Mouse (Mus musculus): Measurements from ENCODE around the gene Dennd6a. TPM values are rescaled to one million over a fixed set of nuclear protein-coding genes. Genes with fewer than 3 reads are reported as not detected.
A peak's percentile ranks its signal among the peaks of the same experiment; 100 is the strongest.
"Not testable (repeated sequence)": the region's sequence is repeated elsewhere in the genome, so short reads cannot be mapped to it uniquely, and the experiment has no call there.

Gene Dennd6a
- 10 to 100 TPM; 16.3 TPM for total RNA-seq (2021)

GRCm38 (mm10) chr14:26573556-26573955 is at the start of gene Dennd6a:
TSS of gene Dennd6a (plus strand) at chr14:26573856.
- DNase-seq; intact Hi-C loops (cut with DNase I): not testable (repeated sequence)

DNA sequence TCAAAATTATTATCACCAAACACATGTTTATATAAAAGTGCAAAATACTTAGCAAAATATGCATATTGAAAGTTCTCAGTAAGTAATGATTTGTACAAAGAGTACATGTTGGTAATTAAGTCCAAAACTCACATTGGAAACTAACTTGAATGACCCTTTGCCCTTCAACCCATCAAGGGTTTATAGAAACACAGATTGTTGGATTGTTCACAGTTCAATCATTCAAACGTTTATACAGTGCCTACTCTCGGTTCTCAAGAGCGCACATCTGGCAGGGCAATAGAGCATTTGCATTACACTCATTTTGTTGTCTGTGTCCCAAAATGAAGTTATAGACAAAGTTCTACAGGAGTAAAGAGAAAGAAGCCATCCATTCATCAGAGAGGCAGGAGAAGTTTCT is 47.7 kb upstream of the Dennd6a start:
- intact Hi-C loops (cut with DNase I): no loop called here
- DNase-seq: no peak

DNA sequence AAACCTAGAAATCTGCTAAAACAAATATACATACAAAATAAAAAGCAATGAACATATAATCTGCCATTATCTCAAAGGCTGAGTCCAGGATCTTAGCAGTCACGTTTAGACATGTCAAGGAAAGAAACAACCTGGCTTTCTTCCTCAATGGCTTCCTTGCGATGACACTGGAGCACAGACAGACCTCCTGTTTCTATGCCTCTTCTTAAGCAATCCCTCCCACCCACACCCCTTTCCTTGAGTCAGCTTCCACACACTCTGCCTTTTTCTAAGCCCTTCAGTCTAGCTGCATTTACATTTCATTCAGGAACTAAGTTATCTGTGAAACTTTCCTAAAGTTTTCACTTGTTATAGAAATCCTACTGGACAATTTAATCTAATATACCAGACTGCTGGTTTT is 45.4 kb upstream of the Dennd6a start:
- intact Hi-C loops (cut with DNase I): no loop called here
- DNase-seq: no peak

GRCm38 (mm10) chr14:26530350-26530749 is 43.3 kb upstream of the Dennd6a start:
- DNase-seq: no peak
- intact Hi-C loops (cut with DNase I): loop anchor here (5.0 kb wide), 2 partner anchors 137 to 437 kb away; partner anchors contain the start of gene Pde12

GRCm38 (mm10) chr14:26531410-26532313 is 42.0 kb upstream of the Dennd6a start:
- intact Hi-C loops (cut with DNase I): loop anchor here (2.0 to 5.0 kb wide), 4 partner anchors 37 to 436 kb away; partner anchors contain the start of genes Arf4 and Pde12
- DNase-seq: no peak

- DNase-seq: no peak
- intact Hi-C loops (cut with DNase I): loop anchor here (2.0 to 5.0 kb wide), 4 partner anchors 38 to 435 kb away; partner anchors contain the start of genes Arf4 and Pde12
Observed at GRCm38 (mm10) chr14:26532752-26533151, 40.9 kb upstream of the Dennd6a start.

- intact Hi-C loops (cut with DNase I): loop anchor here (2.0 to 5.0 kb wide), 4 partner anchors 38 to 434 kb away; partner anchors contain the start of genes Arf4 and Pde12
- no peak for DNase-seq
Observed at GRCm38 (mm10) chr14:26533267-26533666, 40.4 kb upstream of the Dennd6a start.

- peak in 1 of 2 experiments; percentile 56 for DNase-seq
- intact Hi-C loops (cut with DNase I): loop anchor here (2.0 to 5.0 kb wide), 5 partner anchors 39 to 433 kb away; partner anchors contain the start of genes Arf4 and Pde12
Observed at GRCm38 (mm10) chr14:26533821-26534756, 39.6 kb upstream of the Dennd6a start.

DNA sequence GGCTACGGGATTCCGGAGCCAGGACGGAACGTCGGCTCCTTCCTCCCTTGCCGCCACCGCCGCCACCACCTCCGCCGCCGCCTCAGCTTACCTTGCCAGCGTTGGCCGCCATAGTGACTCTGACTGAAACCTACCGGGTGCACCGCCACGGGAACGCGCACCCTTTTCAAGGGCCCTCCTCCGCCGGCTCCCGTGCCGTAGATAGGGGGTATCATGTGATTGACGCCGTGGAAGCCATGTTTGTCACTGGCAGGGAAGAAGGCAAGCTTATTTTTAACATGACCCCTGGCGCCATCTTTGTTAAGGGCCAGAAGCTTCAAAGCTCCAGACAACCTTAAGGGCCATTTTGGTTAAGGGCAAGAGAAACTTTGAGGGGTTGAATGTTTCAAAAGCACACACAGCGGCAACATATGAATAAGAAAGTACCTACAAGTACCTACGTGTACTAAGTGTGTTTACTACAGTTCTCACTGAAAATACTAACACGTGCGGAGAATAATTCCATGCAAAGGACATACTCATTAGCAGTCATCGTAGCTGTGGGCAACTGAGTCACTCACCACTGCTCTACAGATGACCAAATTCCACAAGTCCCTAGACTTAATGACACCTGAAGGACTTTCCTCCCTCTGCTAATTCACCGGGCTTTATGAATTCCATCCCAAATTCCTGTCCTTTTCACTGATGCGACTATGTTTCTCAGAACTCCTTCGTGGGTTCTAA is 38.7 kb upstream of the Dennd6a start, which contains the start of gene Slmap:
Slmap (minus strand) TSS at position 175 of the 723 bp plus-strand sequence.
- intact Hi-C loops (cut with DNase I): loop anchor here (2.0 to 5.0 kb wide), 3 partner anchors 44 to 432 kb away; partner anchors contain the start of gene Pde12

DNA sequence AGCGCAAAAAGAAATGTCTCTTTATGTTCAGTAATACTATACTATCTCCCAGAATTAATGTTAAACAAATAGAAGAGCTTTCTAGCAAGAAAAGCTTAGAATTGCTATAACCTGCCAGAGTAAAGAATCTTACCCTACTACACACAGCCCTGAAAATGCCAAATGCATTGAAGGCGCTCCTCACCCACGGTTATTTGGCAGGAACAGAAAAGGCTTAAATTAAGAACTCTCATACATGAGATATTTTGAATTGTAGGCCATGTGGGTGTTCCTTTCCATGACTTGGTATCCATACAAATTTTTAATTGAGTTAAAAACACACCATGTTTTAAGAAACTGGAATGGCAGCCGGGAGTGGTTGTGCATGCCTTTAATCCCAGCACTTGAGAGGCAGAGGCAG is 34.4 kb upstream of the Dennd6a start:
- intact Hi-C loops (cut with DNase I): no loop called here
- DNase-seq: no peak

More for the DNA sequence above, 38.7 kb upstream of the Dennd6a start, which contains the start of gene Slmap:
- peak; percentile 100 for DNase-seq

- intact Hi-C loops (cut with DNase I): no loop called here
- no peak for DNase-seq
Observed at GRCm38 (mm10) chr14:26540577-26540976, 33.1 kb upstream of the Dennd6a start.

GRCm38 (mm10) chr14:26542136-26542535 is 31.5 kb upstream of the Dennd6a start:
- DNase-seq: no peak

GRCm38 (mm10) chr14:26547516-26548488 is 25.9 kb upstream of the Dennd6a start:
- intact Hi-C loops (cut with DNase I): no loop called here
- no peak for DNase-seq

More at GRCm38 (mm10) chr14:26542136-26542535, 31.5 kb upstream of the Dennd6a start:
- intact Hi-C loops (cut with DNase I): no loop called here

- intact Hi-C loops (cut with DNase I): no loop called here
- no peak for DNase-seq
Observed at GRCm38 (mm10) chr14:26550712-26551111, 22.9 kb upstream of the Dennd6a start.

- intact Hi-C loops (cut with DNase I): no loop called here
- DNase-seq: no peak
Observed at GRCm38 (mm10) chr14:26552441-26552840, 21.2 kb upstream of the Dennd6a start.

DNA sequence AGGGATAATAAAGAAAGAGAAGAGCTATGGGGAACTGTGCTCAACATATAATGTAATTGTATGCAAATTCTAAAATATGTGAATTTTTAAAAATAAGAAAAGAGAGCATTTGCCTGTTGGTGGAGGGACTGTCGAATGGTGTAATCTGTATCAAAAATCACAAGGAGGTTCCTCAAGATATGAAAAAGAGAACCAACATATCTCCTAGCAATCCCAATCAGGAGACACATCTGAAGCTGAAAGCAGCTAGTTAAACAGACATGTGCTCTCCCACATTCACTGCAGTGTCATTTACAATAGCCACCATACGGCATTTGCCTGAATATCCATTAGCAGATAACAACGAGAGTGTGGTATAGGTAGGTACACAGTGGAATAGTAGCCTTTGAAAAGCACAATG is 20.8 kb upstream of the Dennd6a start:
- DNase-seq: no peak
- intact Hi-C loops (cut with DNase I): no loop called here

DNA sequence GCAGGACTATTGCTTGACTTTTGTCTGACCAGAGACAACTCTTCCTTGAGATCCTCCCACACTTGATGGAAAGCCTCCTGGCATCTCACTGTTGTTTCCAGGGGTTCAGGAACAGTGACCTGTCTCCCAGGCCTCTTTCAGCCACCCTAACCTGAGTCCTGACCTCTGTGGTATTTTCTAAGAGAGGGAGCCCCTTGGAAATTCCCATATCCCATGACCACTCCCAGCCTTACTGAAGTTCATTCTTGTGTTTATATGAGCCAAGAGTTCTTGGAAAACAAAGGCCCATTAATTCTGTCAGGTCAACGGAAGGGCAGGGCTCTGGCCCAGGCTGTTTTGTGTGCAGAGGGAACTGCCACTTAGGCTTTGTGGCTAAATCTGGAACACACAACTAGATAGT is 16.1 kb upstream of the Dennd6a start:
- DNase-seq: no peak
- intact Hi-C loops (cut with DNase I): no loop called here

DNA sequence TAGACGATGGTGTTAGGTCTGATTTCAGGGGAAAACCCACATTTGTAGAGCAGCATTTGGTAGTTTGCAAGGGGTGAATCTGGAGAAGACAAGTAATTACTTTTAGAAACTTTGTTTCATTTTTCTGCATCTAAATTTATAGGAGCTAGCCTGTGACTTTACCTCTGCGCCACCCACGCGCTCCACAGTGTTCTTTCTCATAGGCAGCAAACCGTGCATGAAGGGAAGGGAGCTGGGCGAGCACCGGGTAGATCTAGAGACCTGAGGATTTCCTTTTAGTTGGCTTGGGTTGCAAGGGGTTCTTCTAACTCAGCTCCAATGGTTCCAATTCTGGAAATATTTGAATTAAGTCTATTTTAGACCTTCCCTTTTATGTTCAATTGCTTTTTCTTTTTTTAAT is 15.1 kb upstream of the Dennd6a start:
- no peak for DNase-seq
- intact Hi-C loops (cut with DNase I): no loop called here

GRCm38 (mm10) chr14:26562247-26562646 is 11.4 kb upstream of the Dennd6a start:
- intact Hi-C loops (cut with DNase I): no loop called here

More at GRCm38 (mm10) chr14:26562247-26562646, 11.4 kb upstream of the Dennd6a start:
- DNase-seq: no peak

Measured in heart, postnatal 36 days (tissue).